Mouse (Mus musculus): ENCODE measurements around the gene Rev1. TPM values are rescaled to one million over a fixed set of nuclear protein-coding genes. Genes with fewer than 3 reads are reported as not detected.

Gene Rev1
- total and polyA plus RNA-seq, 2 experiments from 2014 or later = 26.1 to 29.9 TPM

GRCm38 (mm10) chr1:38048121-38048520, 81.5 kb downstream of the Rev1 start:
- no peak overlapping the region for H3K4me3 ChIP-seq (ENCODE audit: low read length)
- no peak for TF ChIP-seq CTCF (IDR thresholded peaks at IDR 0.05; ENCODE audit: low read depth)
- peaks cover 80% of the 10 kb centered on the region for H3K36me3 ChIP-seq (ENCODE audit: insufficient read depth, low read length)
- DNase-seq (ENCODE audit: low spot score) (no peak), ATAC-seq (no peak)
- no peak overlapping the region for H3K9ac ChIP-seq (replicated peaks; ENCODE audit: low read length)
- no peaks in the 10 kb centered on the region for H3K9me3 ChIP-seq (ENCODE audit: low read length)
- 84% methylated on average over 3 of the region's 3 CpGs for WGBS
- no peaks in the 10 kb centered on the region for H3K27me3 ChIP-seq (ENCODE audit: insufficient read depth, low read length)
- H3K4me1 ChIP-seq (ENCODE audit: insufficient read depth, low read length) = no peaks in the 10 kb centered on the region
- no peak overlapping the region for H3K27ac ChIP-seq
- H3K4me2 ChIP-seq (ENCODE audit: low read depth, low read length) = no peak overlapping the region

- ATAC-seq (no peak), DNase-seq (ENCODE audit: low spot score) (no peak)
- 98% methylated on average over 2 of the region's 2 CpGs for WGBS
- no peak for TF ChIP-seq CTCF (IDR thresholded peaks at IDR 0.05; ENCODE audit: low read depth)
- Histone ChIP-seq H3K4me2 (ENCODE audit: low read depth, low read length) (no peak overlapping the region), H3K4me1 (ENCODE audit: insufficient read depth, low read length) (no peaks in the 10 kb centered on the region), H3K27me3 (ENCODE audit: insufficient read depth, low read length) (no peaks in the 10 kb centered on the region), H3K36me3 (ENCODE audit: insufficient read depth, low read length) (peaks cover 56% of the 10 kb centered on the region), H3K9ac (replicated peaks; ENCODE audit: low read length) (no peak overlapping the region), H3K4me3 (ENCODE audit: low read length) (no peak overlapping the region), H3K27ac (no peak overlapping the region), H3K9me3 (ENCODE audit: low read length) (no peaks in the 10 kb centered on the region)
These were observed 90.7 kb downstream of the Rev1 start for GRCm38 (mm10) chr1:38038898-38039297.

- H3K9ac ChIP-seq (replicated peaks; ENCODE audit: low read length) = no peak overlapping the region
- peaks cover 61% of the 10 kb centered on the region for H3K36me3 ChIP-seq (ENCODE audit: insufficient read depth, low read length)
- H3K9me3 ChIP-seq (ENCODE audit: low read length) = no peaks in the 10 kb centered on the region
- no peaks in the 10 kb centered on the region for H3K27me3 ChIP-seq (ENCODE audit: insufficient read depth, low read length)
- WGBS = 92% methylated on average over 5 of the region's 5 CpGs
- no peak for TF ChIP-seq CTCF (IDR thresholded peaks at IDR 0.05; ENCODE audit: low read depth)
- no peak overlapping the region for H3K27ac ChIP-seq
- H3K4me2 ChIP-seq (ENCODE audit: low read depth, low read length) = no peak overlapping the region
- no peak for DNase-seq (ENCODE audit: low spot score)
- ATAC-seq = no peak
- H3K4me1 ChIP-seq (ENCODE audit: insufficient read depth, low read length) = no peaks in the 10 kb centered on the region
- H3K4me3 ChIP-seq (ENCODE audit: low read length) = no peak overlapping the region
These were observed 92.2 kb downstream of the Rev1 start for GRCm38 (mm10) chr1:38037375-38037774.

- ATAC-seq (no peak), DNase-seq (ENCODE audit: low spot score) (no peak)
- Histone ChIP-seq H3K9ac (replicated peaks; ENCODE audit: low read length) (no peak overlapping the region), H3K4me1 (ENCODE audit: insufficient read depth, low read length) (no peaks in the 10 kb centered on the region), H3K4me2 (ENCODE audit: low read depth, low read length) (no peak overlapping the region), H3K36me3 (ENCODE audit: insufficient read depth, low read length) (peaks cover 55% of the 10 kb centered on the region), H3K9me3 (ENCODE audit: low read length) (no peaks in the 10 kb centered on the region), H3K4me3 (ENCODE audit: low read length) (no peak overlapping the region), H3K27me3 (ENCODE audit: insufficient read depth, low read length) (no peaks in the 10 kb centered on the region), H3K27ac (no peak overlapping the region)
- 93% methylated on average over 4 of the region's 4 CpGs for WGBS
- no peak for TF ChIP-seq CTCF (IDR thresholded peaks at IDR 0.05; ENCODE audit: low read depth)
These were observed 94.1 kb downstream of the Rev1 start for GRCm38 (mm10) chr1:38035521-38035920.

GRCm38 (mm10) chr1:38031391-38031790, 98.2 kb downstream of the Rev1 start:
- Histone ChIP-seq H3K9me3 (ENCODE audit: low read length) (no peaks in the 10 kb centered on the region), H3K27ac (no peak overlapping the region), H3K9ac (replicated peaks; ENCODE audit: low read length) (no peak overlapping the region), H3K4me3 (ENCODE audit: low read length) (no peak overlapping the region), H3K36me3 (ENCODE audit: insufficient read depth, low read length) (peaks cover 33% of the 10 kb centered on the region), H3K4me2 (ENCODE audit: low read depth, low read length) (no peak overlapping the region), H3K27me3 (ENCODE audit: insufficient read depth, low read length) (no peaks in the 10 kb centered on the region), H3K4me1 (ENCODE audit: insufficient read depth, low read length) (no peaks in the 10 kb centered on the region)
- WGBS = 93% methylated on average over 5 of the region's 5 CpGs
- ATAC-seq (no peak), DNase-seq (ENCODE audit: low spot score) (no peak)
- no peak for TF ChIP-seq CTCF (IDR thresholded peaks at IDR 0.05; ENCODE audit: low read depth)

GRCm38 (mm10) chr1:38027301-38027700, 102.3 kb downstream of the Rev1 start:
- Histone ChIP-seq H3K4me3 (ENCODE audit: low read length) (no peak overlapping the region), H3K9ac (replicated peaks; ENCODE audit: low read length) (no peak overlapping the region), H3K36me3 (ENCODE audit: insufficient read depth, low read length) (peaks cover 16% of the 10 kb centered on the region; the same call in 1 of the 2 replicates), H3K4me2 (ENCODE audit: low read depth, low read length) (no peak overlapping the region), H3K27me3 (ENCODE audit: insufficient read depth, low read length) (no peaks in the 10 kb centered on the region), H3K9me3 (ENCODE audit: low read length) (no peaks in the 10 kb centered on the region), H3K27ac (no peak overlapping the region), H3K4me1 (ENCODE audit: insufficient read depth, low read length) (no peaks in the 10 kb centered on the region)
- WGBS = 93% methylated on average over 7 of the region's 7 CpGs
- no peak for DNase-seq (ENCODE audit: low spot score)
- TF ChIP-seq CTCF (IDR thresholded peaks at IDR 0.05; ENCODE audit: low read depth) = no peak
- no peak for ATAC-seq

GRCm38 (mm10) chr1:38014551-38015203, 114.9 kb downstream of the Rev1 start:
- no peaks in the 10 kb centered on the region for H3K27me3 ChIP-seq (ENCODE audit: insufficient read depth, low read length)
- 97% methylated on average over 2 of the region's 2 CpGs for WGBS

More at GRCm38 (mm10) chr1:38014551-38015203, 114.9 kb downstream of the Rev1 start:
- Histone ChIP-seq H3K36me3 (ENCODE audit: insufficient read depth, low read length) (peaks cover 8% of the 10 kb centered on the region), H3K27ac (no peak overlapping the region), H3K4me1 (ENCODE audit: insufficient read depth, low read length) (no peaks in the 10 kb centered on the region), H3K9ac (replicated peaks; ENCODE audit: low read length) (no peak overlapping the region), H3K4me2 (ENCODE audit: low read depth, low read length) (no peak overlapping the region), H3K9me3 (ENCODE audit: low read length) (no peaks in the 10 kb centered on the region), H3K4me3 (ENCODE audit: low read length) (no peak overlapping the region)
- no peak for DNase-seq (ENCODE audit: low spot score)
- TF ChIP-seq CTCF (IDR thresholded peaks at IDR 0.05; ENCODE audit: low read depth) = no peak
- no peak for ATAC-seq

All from hindbrain, postnatal 0 days (tissue).